Mouse (Mus musculus) C2C12 (cell line): Measurements from ENCODE around the gene Gm10840. TPM values are rescaled to one million over a fixed set of nuclear protein-coding genes. Genes with fewer than 3 reads are reported as not detected.

Source experiments
- H3K27me3 ChIP-seq: one replicate; pipeline ENCODE4 v1.6.1; 2011; ENCODE audit not compliant: control insufficient read depth, insufficient read depth, insufficient read length
- H3K36me3 ChIP-seq: one replicate; pipeline ENCODE4 v1.6.1; 2011; ENCODE audit not compliant: control insufficient read depth, insufficient read depth
- H3K4me3 ChIP-seq: one replicate; pipeline ENCODE4 v1.5.1; 2011; ENCODE audit warnings: mild to moderate bottlenecking, control low read depth; ENCODE audit not compliant: poor library complexity, insufficient read depth, severe bottlenecking
- H3K79me2 ChIP-seq: one replicate; pipeline ENCODE4 v1.6.1; 2011; ENCODE audit not compliant: control insufficient read depth, insufficient read depth
- H3K79me3 ChIP-seq: one replicate; pipeline ENCODE4 v1.6.1; 2011; ENCODE audit warnings: low read depth, control low read depth
- H3ac ChIP-seq: one replicate; pipeline ENCODE3; 2011; ENCODE audit warnings: low read depth; ENCODE audit not compliant: control insufficient read depth, insufficient read length
- CEBPB ChIP-seq: IDR thresholded peaks from one replicate; pipeline ENCODE4 v1.6.1; 2011; ENCODE audit warnings: low read depth, mild to moderate bottlenecking, control low read depth, moderate library complexity
- CTCF ChIP-seq: IDR thresholded peaks from one replicate; pipeline ENCODE4 v1.5.1; 2011; ENCODE audit not compliant: control insufficient read depth, insufficient read depth, insufficient read length
- FOSL1 ChIP-seq: IDR thresholded peaks from one replicate; pipeline ENCODE4 v1.8.0; 2011; ENCODE audit warnings: mild to moderate bottlenecking, low read length; ENCODE audit not compliant: poor library complexity, insufficient read depth, severe bottlenecking
- MAX ChIP-seq: IDR thresholded peaks from one replicate; pipeline ENCODE4 v1.6.1; 2011; ENCODE audit warnings: mild to moderate bottlenecking, control low read depth
- MYOD1 ChIP-seq: IDR thresholded peaks from one replicate; pipeline ENCODE4 v1.6.1; 2011; ENCODE audit warnings: low read depth; ENCODE audit not compliant: control insufficient read depth, insufficient read length
- MYOG ChIP-seq: IDR thresholded peaks from one replicate; pipeline ENCODE4 v1.6.1; 2011; ENCODE audit not compliant: control insufficient read depth, insufficient read length; ENCODE audit errors: extremely low read depth
- USF1 ChIP-seq: IDR thresholded peaks from one replicate; pipeline ENCODE4 v1.6.1; 2011; ENCODE audit warnings: low read depth, mild to moderate bottlenecking, control low read depth, moderate library complexity
- polyA plus RNA-seq: library from polyadenylated mRNA; unstranded; fragments of >200 nt; fragmentation: generic; extraction: Trizol; gene quantifications from one replicate; pipeline ENCODE4 v1.2.1, GENCODE M21; 2012; ENCODE audit warnings: missing spikeins

Gm10840 gene
- polyA plus RNA-seq, 1 experiment, result not detected

- no peaks in the 10 kb centered on the region for H3K27me3 ChIP-seq
- peaks cover 8% of the 10 kb centered on the region for H3K36me3 ChIP-seq
- H3K79me2 ChIP-seq, result no peaks in the 10 kb centered on the region
- no peak overlapping the region for H3ac ChIP-seq
- TF ChIP-seq FOSL1, result no peak
- TF ChIP-seq CEBPB, result no peak
- no peak for TF ChIP-seq MYOD1
- no peak for TF ChIP-seq USF1
- no peak overlapping the region for H3K4me3 ChIP-seq
- H3K79me3 ChIP-seq, result no peaks in the 10 kb centered on the region
Observed at GRCm38 (mm10) chr11:106175081-106175480, 14.4 kb downstream of the Gm10840 start.

GRCm38 (mm10) chr11:106176372-106176771 is 15.7 kb downstream of the Gm10840 start:
- no peaks in the 10 kb centered on the region for H3K79me2 ChIP-seq
- no peak overlapping the region for H3ac ChIP-seq
- no peaks in the 10 kb centered on the region for H3K36me3 ChIP-seq
- no peaks in the 10 kb centered on the region for H3K79me3 ChIP-seq
- TF ChIP-seq MAX (no peak), FOSL1 (no peak), USF1 (no peak), MYOG (no peak), CTCF (no peak), MYOD1 (no peak), CEBPB (no peak)
- no peak overlapping the region for H3K4me3 ChIP-seq
- H3K27me3 ChIP-seq, result no peaks in the 10 kb centered on the region

GRCm38 (mm10) chr11:106178036-106178782 is 17.6 kb downstream of the Gm10840 start:
- H3K79me3 ChIP-seq, result no peaks in the 10 kb centered on the region
- no peaks in the 10 kb centered on the region for H3K27me3 ChIP-seq
- TF ChIP-seq MYOD1, result no peak
- TF ChIP-seq CEBPB, result no peak
- TF ChIP-seq MYOG, result no peak
- no peak for TF ChIP-seq CTCF
- TF ChIP-seq MAX, result no peak
- TF ChIP-seq FOSL1, result no peak
- no peak for TF ChIP-seq USF1
- no peaks in the 10 kb centered on the region for H3K36me3 ChIP-seq
- H3ac ChIP-seq, result no peak overlapping the region
- no peak overlapping the region for H3K4me3 ChIP-seq
- H3K79me2 ChIP-seq, result no peaks in the 10 kb centered on the region

GRCm38 (mm10) chr11:106179711-106180448 is 19.2 kb downstream of the Gm10840 start:
- peaks cover 12% of the 10 kb centered on the region for H3K36me3 ChIP-seq
- no peaks in the 10 kb centered on the region for H3K79me2 ChIP-seq
- TF ChIP-seq MYOG (no peak), MAX (no peak), FOSL1 (no peak), CTCF (no peak)
- no peak overlapping the region for H3ac ChIP-seq
- H3K4me3 ChIP-seq, result no peak overlapping the region
- H3K27me3 ChIP-seq, result no peaks in the 10 kb centered on the region
- H3K79me3 ChIP-seq, result no peaks in the 10 kb centered on the region

- H3K79me3 ChIP-seq, result no peaks in the 10 kb centered on the region
- H3K27me3 ChIP-seq, result no peaks in the 10 kb centered on the region
- H3K4me3 ChIP-seq, result no peak overlapping the region
- peaks cover 16% of the 10 kb centered on the region for H3K36me3 ChIP-seq
- no peak overlapping the region for H3ac ChIP-seq
- TF ChIP-seq MYOD1, result no peak
- TF ChIP-seq MAX, result no peak
- no peak for TF ChIP-seq FOSL1
- no peak for TF ChIP-seq MYOG
- no peak for TF ChIP-seq CEBPB
- TF ChIP-seq USF1, result no peak
- no peak for TF ChIP-seq CTCF
- H3K79me2 ChIP-seq, result no peaks in the 10 kb centered on the region
Observed at GRCm38 (mm10) chr11:106180449-106180801, 19.8 kb downstream of the Gm10840 start.

- TF ChIP-seq MYOG (no peak), USF1 (no peak), MYOD1 (no peak), FOSL1 (no peak), CTCF (no peak), CEBPB (no peak), MAX (no peak)
- Histone ChIP-seq H3K79me3 (no peaks in the 10 kb centered on the region), H3K79me2 (peaks cover 12% of the 10 kb centered on the region), H3ac (no peak overlapping the region), H3K36me3 (peaks cover 18% of the 10 kb centered on the region), H3K4me3 (no peak overlapping the region), H3K27me3 (no peaks in the 10 kb centered on the region)
Observed at GRCm38 (mm10) chr11:106187326-106187725, 26.7 kb downstream of the Gm10840 start.
